Mouse (Mus musculus) hindbrain, postnatal 0 days (tissue): ENCODE measurements at regions not wholly inside any gene's neighbourhood (a gene's known extent, or its start where the extent isn't known, plus 50 kb on each side); places are given as distances from the start of the nearest gene placed in this dataset.
A peak's percentile ranks its signal among the peaks of the same experiment; 100 is the strongest.

ENCODE experiments used
- ATAC-seq: fragments of 200-750 bp; cut with Nextera tagmentation; 2 replicates; pipeline ENCODE4 v1.8.0; 2017; ENCODE audit warnings: mild to moderate bottlenecking, moderate TSS enrichment, moderate library complexity
- DNase-seq: peaks from one replicate; pipeline ENCODE4 v3.0.0-alpha.2; 2015; ENCODE audit warnings: low spot score
- H3K27ac ChIP-seq: fragments of 300-500 bp; sonication (generic); 2 replicates; pipeline ENCODE4 v1.5.1; 2014; ENCODE audit warnings: mild to moderate bottlenecking
- H3K27me3 ChIP-seq: fragments of 300-500 bp; sonication (generic); 2 replicates; pipeline ENCODE4 v1.6.1; 2014; ENCODE audit warnings: low read length, mixed read lengths; ENCODE audit not compliant: insufficient read depth
- H3K36me3 ChIP-seq: fragments of 300-500 bp; sonication (generic); 2 replicates; pipeline ENCODE4 v1.6.1; 2014; ENCODE audit warnings: low read length, mixed read lengths; ENCODE audit not compliant: insufficient read depth
- H3K4me1 ChIP-seq: fragments of 300-500 bp; sonication (generic); 2 replicates; pipeline ENCODE4 v1.6.1; 2014; ENCODE audit warnings: antibody characterized with exemption, low read length, mixed read lengths; ENCODE audit not compliant: insufficient read depth
- H3K4me2 ChIP-seq: fragments of 300-500 bp; sonication (generic); 2 replicates; pipeline ENCODE4 v1.6.1; 2014; ENCODE audit warnings: low read depth, mild to moderate bottlenecking, low read length, moderate library complexity, mixed read lengths
- H3K4me3 ChIP-seq: fragments of 300-500 bp; sonication (generic); 2 replicates; pipeline ENCODE4 v1.5.1; 2014; ENCODE audit warnings: low read length
- H3K9ac ChIP-seq: fragments of 300-500 bp; sonication (generic); replicated peaks from 2 replicates; pipeline ENCODE4 v1.6.1; 2014; ENCODE audit warnings: mild to moderate bottlenecking, low read length, moderate library complexity, mixed read lengths
- H3K9me3 ChIP-seq: fragments of 300-500 bp; sonication (generic); 2 replicates; pipeline ENCODE4 v1.6.1; 2016; ENCODE audit warnings: low read length, mixed read lengths
- CTCF ChIP-seq: IDR thresholded peaks from 2 replicates; pipeline ENCODE4 v1.5.1; 2016; ENCODE audit warnings: antibody characterized with exemption, control low read depth, low read depth
- WGBS: fragments of 180-500 bp; shearing (Covaris S2); extraction: QIAGEN DNeasy Blood & Tissue Kit; methylation state at CpG from one replicate; pipeline ENCODE4 v1.1.7; 2014; 5-methylcytosine and 5-hydroxymethylcytosine counted together

GRCm38 (mm10) chr12:7739352-7739994 lies 238.0 kb upstream of the Apob start:
- H3K9me3 ChIP-seq = no peaks in the 10 kb centered on the region
- no peaks in the 10 kb centered on the region for H3K36me3 ChIP-seq
- no peak overlapping the region for H3K4me2 ChIP-seq
- ATAC-seq (no peak), DNase-seq (peak; percentile 15)
- H3K27ac ChIP-seq = no peak overlapping the region
- no peak overlapping the region for H3K9ac ChIP-seq
- no peaks in the 10 kb centered on the region for H3K4me1 ChIP-seq
- H3K27me3 ChIP-seq = no peaks in the 10 kb centered on the region
- TF ChIP-seq CTCF = no peak
- WGBS = 60% methylated on average over 5 of the region's 5 CpGs
- H3K4me3 ChIP-seq = no peak overlapping the region

GRCm38 (mm10) chr12:7746708-7747107 lies 230.7 kb upstream of the Apob start:
- Histone ChIP-seq H3K4me3 (no peak overlapping the region), H3K27ac (no peak overlapping the region), H3K36me3 (no peaks in the 10 kb centered on the region), H3K27me3 (no peaks in the 10 kb centered on the region), H3K4me2 (no peak overlapping the region), H3K9ac (no peak overlapping the region), H3K9me3 (no peaks in the 10 kb centered on the region), H3K4me1 (no peaks in the 10 kb centered on the region)
- ATAC-seq (no peak), DNase-seq (no peak)
- no peak for TF ChIP-seq CTCF
- 18% methylated on average over 2 of the region's 2 CpGs for WGBS

GRCm38 (mm10) chr12:7749319-7750238 lies 227.9 kb upstream of the Apob start:
- H3K4me3 ChIP-seq = no peak overlapping the region
- WGBS = 33% methylated on average over 5 of the region's 5 CpGs
- H3K27ac ChIP-seq = no peak overlapping the region
- ATAC-seq (peak; percentile 83), DNase-seq (peak; percentile 53)
- no peak for TF ChIP-seq CTCF
- H3K36me3 ChIP-seq = no peaks in the 10 kb centered on the region
- no peak overlapping the region for H3K4me2 ChIP-seq
- H3K4me1 ChIP-seq = no peaks in the 10 kb centered on the region
- no peaks in the 10 kb centered on the region for H3K27me3 ChIP-seq
- no peaks in the 10 kb centered on the region for H3K9me3 ChIP-seq
- H3K9ac ChIP-seq = no peak overlapping the region

- TF ChIP-seq CTCF = no peak
- WGBS = 83% methylated on average over 5 of the region's 5 CpGs
- no peak overlapping the region for H3K4me3 ChIP-seq
- ATAC-seq = no peak
- no peaks in the 10 kb centered on the region for H3K36me3 ChIP-seq
- no peak overlapping the region for H3K9ac ChIP-seq
- H3K27ac ChIP-seq = no peak overlapping the region
- no peaks in the 10 kb centered on the region for H3K9me3 ChIP-seq
- H3K4me2 ChIP-seq = no peak overlapping the region
- no peaks in the 10 kb centered on the region for H3K27me3 ChIP-seq
- no peak for DNase-seq
- H3K4me1 ChIP-seq = no peaks in the 10 kb centered on the region
These were observed 222.6 kb upstream of the Apob start for GRCm38 (mm10) chr12:7754861-7755260.

- H3K4me2 ChIP-seq = no peak overlapping the region
- TF ChIP-seq CTCF = no peak
- 70% methylated on average over 11 of the region's 11 CpGs for WGBS
- no peaks in the 10 kb centered on the region for H3K36me3 ChIP-seq
- ATAC-seq = no peak
- no peaks in the 10 kb centered on the region for H3K4me1 ChIP-seq
- no peaks in the 10 kb centered on the region for H3K9me3 ChIP-seq
- no peak for DNase-seq
- H3K27ac ChIP-seq = no peak overlapping the region
- H3K9ac ChIP-seq = no peak overlapping the region
- no peak overlapping the region for H3K4me3 ChIP-seq
- no peaks in the 10 kb centered on the region for H3K27me3 ChIP-seq
These were observed 212.4 kb upstream of the Apob start for GRCm38 (mm10) chr12:7764795-7765697.

- Histone ChIP-seq H3K4me3 (no peak overlapping the region), H3K4me2 (no peak overlapping the region), H3K36me3 (no peaks in the 10 kb centered on the region), H3K9me3 (no peaks in the 10 kb centered on the region), H3K27me3 (no peaks in the 10 kb centered on the region), H3K4me1 (no peaks in the 10 kb centered on the region), H3K9ac (no peak overlapping the region), H3K27ac (no peak overlapping the region)
- DNase-seq = no peak
- no peak for ATAC-seq
- TF ChIP-seq CTCF = no peak
- WGBS = 73% methylated on average over 3 of the region's 3 CpGs
These were observed 203.3 kb upstream of the Apob start for GRCm38 (mm10) chr12:7774127-7774526.
